Mouse (Mus musculus) spleen, adult 12 weeks (tissue): ENCODE data around the gene Snd1.
"Not testable (repeated sequence)": the region's sequence is repeated elsewhere in the genome, so short reads cannot be mapped to it uniquely, and the experiment has no call there.

ENCODE experiments used
- DNase-seq: peaks from one replicate; pipeline ENCODE4 v3.0.0; 2022; ENCODE audit warnings: low spot score

Gene Snd1

DNA sequence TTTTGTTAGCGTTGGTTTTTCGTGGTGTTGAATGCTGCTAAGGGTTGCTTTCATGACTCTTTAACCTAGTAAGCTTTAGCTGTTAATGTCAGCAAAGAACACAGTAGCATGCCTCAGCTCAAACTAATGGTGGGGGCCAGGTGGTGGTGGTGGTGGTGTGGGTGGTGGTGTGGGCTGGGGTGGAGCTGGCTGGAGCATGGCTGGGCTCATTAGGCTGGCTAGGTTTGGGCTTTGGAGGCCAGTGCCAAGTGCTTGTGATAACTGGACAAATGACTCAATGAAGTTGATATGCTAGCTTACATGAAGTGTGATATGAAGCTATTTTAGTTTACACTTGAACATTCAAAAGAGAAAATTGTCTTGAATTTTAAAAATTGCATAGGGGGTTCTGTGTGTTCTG lies 11.1 kb downstream of the Snd1 start:
- DNase-seq: no peak

GRCm38 (mm10) chr6:28486471-28486870 lies 11.5 kb downstream of the Snd1 start:
- no peak for DNase-seq

DNA sequence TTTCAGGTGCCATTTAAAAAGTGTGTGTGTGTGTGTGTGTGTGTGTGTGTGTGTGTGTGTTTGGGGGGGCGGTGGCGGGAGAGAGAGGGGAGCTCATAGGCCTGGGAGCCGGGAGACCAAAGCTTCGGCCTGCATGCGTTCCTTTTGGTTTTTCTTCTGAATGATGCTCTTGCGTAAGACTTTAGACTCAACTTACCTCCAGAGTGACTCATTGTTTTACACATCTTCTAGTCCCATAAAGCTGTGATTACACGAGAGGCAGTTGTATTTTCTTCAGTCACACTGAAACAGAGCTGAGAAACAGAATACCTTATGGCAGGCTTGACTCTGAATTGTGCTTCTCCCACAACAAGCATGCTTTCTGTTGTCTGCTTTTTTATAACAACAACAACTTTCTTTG lies 12.0 kb downstream of the Snd1 start:
- DNase-seq: no peak

GRCm38 (mm10) chr6:28488204-28488851 lies 13.4 kb downstream of the Snd1 start:
- no peak for DNase-seq

GRCm38 (mm10) chr6:28490612-28491011 lies 15.7 kb downstream of the Snd1 start:
- DNase-seq: no peak

- DNase-seq: no peak
Observed at GRCm38 (mm10) chr6:28491198-28491597, 16.3 kb downstream of the Snd1 start.

GRCm38 (mm10) chr6:28497837-28498236 lies 22.9 kb downstream of the Snd1 start:
- DNase-seq: no peak

DNA sequence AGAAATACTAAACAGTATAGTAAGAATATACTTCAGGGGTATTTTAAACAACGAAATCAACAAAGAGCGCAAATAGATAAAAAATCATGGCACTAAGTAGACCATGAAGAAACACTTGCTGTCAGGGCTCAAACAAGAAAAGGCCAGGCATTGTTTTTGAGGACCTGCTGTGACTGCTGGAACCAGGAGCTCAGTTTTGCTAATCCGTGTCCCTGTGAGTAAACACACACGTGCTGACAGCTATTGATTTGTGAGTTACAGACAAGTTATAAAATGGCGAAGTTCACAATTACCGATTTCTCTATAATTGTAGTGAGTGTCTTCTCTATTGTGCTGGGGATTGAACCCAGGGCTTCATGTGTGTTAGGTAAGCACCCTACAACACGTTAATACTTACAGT lies 27.6 kb downstream of the Snd1 start:
- no peak for DNase-seq

GRCm38 (mm10) chr6:28503148-28503547 lies 28.2 kb downstream of the Snd1 start:
- no peak for DNase-seq

GRCm38 (mm10) chr6:28504611-28505010 lies 29.7 kb downstream of the Snd1 start:
- no peak for DNase-seq

GRCm38 (mm10) chr6:28507759-28508158 lies 32.8 kb downstream of the Snd1 start:
- no peak for DNase-seq

DNA sequence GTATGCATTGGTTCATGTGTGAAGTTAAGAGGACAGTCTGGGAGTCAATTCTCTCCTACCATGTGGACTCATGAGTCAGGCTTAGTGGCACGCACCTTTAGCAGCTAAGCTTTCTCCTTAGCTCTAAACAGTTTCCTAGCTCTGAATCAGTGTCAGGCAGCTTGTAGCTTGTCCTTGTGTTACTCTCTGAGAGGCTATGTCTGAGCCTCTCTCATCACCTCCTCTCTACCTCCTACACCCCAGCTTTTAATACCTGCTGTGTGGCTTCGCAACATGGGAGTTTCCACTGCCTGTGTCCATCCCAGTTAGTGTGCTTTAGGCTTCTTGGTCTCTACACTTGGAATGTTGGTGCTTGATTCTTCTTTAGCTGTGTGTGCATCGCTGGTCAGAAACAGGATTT lies 39.3 kb downstream of the Snd1 start:
- DNase-seq: no peak

DNA sequence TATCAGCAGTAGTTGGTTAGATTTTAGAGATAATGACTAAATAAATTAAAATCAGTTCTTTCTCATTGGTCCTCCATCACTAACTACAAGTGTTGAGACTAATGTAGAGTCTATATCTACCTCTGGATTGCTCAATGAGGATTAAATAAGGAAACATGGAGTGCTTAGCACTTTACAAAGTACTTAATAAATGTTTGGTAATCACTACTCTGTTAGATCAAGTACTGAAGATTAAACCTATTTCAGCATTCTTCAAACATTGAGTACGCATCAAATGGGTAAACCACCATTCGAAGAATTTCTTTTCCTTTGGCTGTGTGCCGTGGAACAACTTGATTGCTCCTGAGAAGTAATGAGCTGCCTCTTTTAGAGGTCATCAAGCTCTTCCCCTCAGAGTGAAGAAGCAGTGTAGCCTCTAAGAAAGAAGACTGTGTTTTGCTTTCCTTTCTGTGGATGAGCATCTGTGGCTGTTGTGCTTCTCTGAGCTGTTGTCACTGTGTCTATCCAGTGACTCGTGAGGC lies 40.0 kb downstream of the Snd1 start:
- DNase-seq: no peak

DNA sequence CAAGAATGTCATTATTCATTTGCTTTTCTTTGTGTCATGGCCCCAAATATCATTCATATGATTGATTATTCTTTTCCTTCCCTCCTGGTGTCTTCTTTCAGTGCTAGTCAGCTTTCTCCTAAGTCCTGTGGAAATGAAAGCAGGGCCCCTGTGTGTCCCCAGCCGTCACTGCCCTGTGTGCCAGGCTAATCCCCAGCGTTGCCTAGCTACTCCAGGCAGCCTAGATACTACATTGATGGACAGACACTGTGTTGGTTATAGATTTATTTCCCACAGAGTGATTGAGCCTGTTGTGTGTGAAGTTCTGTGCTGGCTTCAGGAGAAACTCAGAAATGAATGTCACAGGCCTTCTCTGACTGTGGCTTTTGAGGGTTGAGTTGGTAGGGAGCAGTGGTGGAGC lies 41.7 kb downstream of the Snd1 start:
- DNase-seq: no peak

DNA sequence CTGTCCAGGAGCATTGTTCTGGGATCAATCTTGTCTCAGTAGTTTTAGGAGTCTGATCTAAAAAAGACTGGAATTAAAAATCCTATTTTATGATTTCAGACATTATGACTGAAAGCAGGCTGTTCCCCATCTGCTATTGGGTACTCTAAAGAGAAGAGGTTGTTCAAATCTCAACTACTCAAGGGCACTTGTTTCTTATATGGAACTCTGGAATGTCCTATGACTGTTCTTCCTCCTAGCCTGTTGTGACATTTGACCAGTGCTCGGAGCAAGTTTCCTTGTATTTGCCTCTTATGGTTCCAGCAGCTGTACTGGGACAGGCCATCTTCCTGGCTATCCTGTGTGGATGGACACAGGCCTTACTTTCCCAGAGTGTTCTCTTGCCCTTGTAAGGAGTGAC lies 42.1 kb downstream of the Snd1 start:
- DNase-seq: no peak

GRCm38 (mm10) chr6:28519426-28519825 lies 44.5 kb downstream of the Snd1 start:
- DNase-seq: no peak

DNA sequence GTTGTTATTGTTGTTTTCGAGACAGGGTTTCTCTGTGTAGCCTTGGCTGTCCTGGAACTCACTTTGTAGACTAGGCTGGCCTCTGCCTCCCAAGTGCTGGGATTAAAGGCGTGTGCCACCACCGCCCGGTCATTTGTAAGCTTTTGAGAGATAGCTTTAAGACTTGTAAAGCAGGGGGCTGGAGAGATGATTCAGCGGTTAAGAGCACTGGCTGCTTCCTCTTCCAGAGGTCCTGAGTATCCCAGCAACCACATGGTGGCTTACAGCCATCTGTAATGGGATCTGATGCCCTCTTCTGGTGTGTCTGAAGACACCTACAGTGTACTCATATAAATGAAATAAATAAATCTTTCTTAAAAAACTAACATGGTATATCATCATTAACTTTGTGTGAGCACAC lies 45.8 kb downstream of the Snd1 start:
- not testable (repeated sequence) for DNase-seq

- no peak for DNase-seq
Observed at GRCm38 (mm10) chr6:28521416-28521815, 46.5 kb downstream of the Snd1 start.

DNA sequence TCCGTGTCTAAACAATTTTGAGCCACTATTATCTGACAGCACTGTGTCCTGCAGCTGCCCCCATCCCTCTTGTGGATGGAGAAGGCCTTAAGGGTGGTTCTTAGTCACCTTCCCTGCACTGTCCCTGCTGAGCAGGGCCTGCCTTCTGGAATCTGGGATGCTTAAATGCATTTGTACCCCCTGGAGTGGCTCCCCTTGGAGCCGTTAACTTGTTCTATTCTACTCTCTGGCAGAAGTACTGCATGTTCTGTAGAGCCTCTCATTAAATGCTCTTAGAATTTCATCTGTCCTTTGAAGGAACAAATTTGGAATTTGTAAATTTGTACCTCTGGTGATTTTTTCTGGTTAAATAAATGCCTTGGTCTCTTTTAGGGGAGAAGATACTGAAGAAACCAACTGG lies 50.6 kb downstream of the Snd1 start:
- no peak for DNase-seq

GRCm38 (mm10) chr6:28527459-28527858 lies 52.5 kb downstream of the Snd1 start:
- DNase-seq: no peak

DNA sequence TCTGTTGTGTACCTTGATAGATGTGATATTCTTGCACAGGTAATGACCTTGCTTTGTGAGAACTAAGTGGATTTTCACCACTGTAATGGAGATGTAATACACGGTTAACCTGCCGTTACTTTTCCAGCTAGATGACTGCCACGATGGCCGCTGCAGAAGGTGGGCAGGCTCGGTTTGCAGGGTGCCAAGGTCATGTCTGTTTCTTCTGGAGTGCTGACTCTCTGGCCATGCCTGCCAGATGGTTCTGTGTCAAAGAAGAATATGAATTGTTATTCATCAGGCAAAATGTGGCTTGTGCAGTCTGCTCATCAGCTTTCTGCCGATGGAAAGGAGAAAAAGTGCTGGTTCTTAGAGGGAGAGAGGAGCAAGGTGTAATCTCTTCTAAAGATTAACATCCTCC lies 53.3 kb downstream of the Snd1 start:
- no peak for DNase-seq

DNA sequence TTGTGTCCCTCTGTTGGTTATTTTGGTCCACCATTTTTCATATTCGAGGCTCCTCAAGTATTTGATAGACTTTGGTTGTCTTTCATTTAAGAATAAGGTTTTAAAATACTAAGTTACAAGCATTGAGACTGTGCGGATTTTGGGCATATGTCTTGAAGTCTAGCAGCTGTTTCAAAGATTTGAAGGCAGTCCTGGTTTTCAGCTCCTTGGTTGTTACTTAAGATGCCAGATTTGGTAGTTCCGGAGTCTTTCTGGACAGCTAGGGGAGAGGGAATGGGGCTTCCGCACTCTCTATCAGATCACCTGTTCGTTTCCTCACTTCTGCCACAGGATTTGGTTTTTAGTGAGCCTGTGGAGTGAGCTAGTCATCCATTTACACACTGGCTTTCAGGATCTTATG lies 61.5 kb downstream of the Snd1 start:
- DNase-seq: no peak

- no peak for DNase-seq
Observed at GRCm38 (mm10) chr6:28537851-28538527, 63.0 kb downstream of the Snd1 start.

DNA sequence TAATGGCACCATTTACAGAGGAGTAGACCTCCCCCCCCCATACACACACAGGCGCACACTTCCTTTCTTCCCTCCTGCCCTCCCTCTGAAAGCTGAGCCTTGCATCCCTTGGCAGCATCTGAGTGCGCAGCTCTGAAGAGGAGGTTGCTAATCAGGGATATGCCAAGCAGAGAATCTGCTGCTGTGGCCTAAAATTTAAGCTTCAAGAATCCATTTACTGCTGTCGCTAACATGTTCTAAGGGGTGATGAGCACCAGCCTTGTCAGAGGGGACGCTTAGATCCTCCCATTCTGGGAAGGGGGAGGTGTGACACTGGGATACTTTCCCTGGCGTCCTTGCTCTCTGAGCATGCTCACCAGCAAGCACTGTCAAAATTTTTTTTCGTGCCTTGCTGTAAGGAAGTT lies 67.4 kb downstream of the Snd1 start:
- DNase-seq: no peak
